Mouse (Mus musculus) heart, adult 2 months (tissue): ENCODE measurements around the gene Ttc27. TPM values are rescaled to one million over a fixed set of nuclear protein-coding genes. Genes with fewer than 3 reads are reported as not detected.

Experiments
- DNase-seq, 2 experiments: peaks; one replicate each; pipeline ENCODE4 v3.0.0; 2021
- H3K27ac ChIP-seq: fragments of 200-600 bp; 2 replicates; pipeline ENCODE4 v1.8.1; 2022
- H3K27me3 ChIP-seq: fragments of 200-500 bp; 2 replicates; pipeline ENCODE4 v1.6.1; 2012; ENCODE audit warnings: mild to moderate bottlenecking, low read length, inconsistent platforms, mixed read lengths; ENCODE audit not compliant: control insufficient read depth, insufficient read depth
- H3K36me3 ChIP-seq: fragments of 200-500 bp; 2 replicates; pipeline ENCODE4 v1.6.1; 2012; ENCODE audit warnings: low read length, inconsistent platforms; ENCODE audit not compliant: control insufficient read depth, insufficient read depth
- H3K4me1 ChIP-seq: fragments of 200-500 bp; 2 replicates; pipeline ENCODE4 v1.6.1; 2011; ENCODE audit warnings: low read length; ENCODE audit not compliant: control insufficient read depth, insufficient read depth
- H3K4me3 ChIP-seq: fragments of 200-600 bp; 2 replicates; pipeline ENCODE4 v1.8.1; 2022
- H3K79me2 ChIP-seq: fragments of 200-500 bp; replicated peaks from 2 replicates; pipeline ENCODE4 v1.6.1; 2012; ENCODE audit warnings: mild to moderate bottlenecking, inconsistent platforms, low read length, moderate library complexity, mixed read lengths; ENCODE audit not compliant: control insufficient read depth, insufficient read depth
- H3K9ac ChIP-seq: fragments of 200-500 bp; 2 replicates; pipeline ENCODE4 v1.6.1; 2012; ENCODE audit warnings: low read depth, mild to moderate bottlenecking, control low read depth, inconsistent platforms, low read length, mixed read lengths
- CTCF ChIP-seq: fragments of 200-600 bp; IDR thresholded peaks from 2 replicates; pipeline ENCODE4 v1.8.1; 2022; ENCODE audit warnings: antibody characterized with exemption, mild to moderate bottlenecking, moderate library complexity
- EP300 ChIP-seq: fragments of 200-500 bp; IDR thresholded peaks from 2 replicates; pipeline ENCODE4 v1.6.1; 2011; ENCODE audit warnings: low read depth, low read length, control low read depth; ENCODE audit not compliant: insufficient read depth
- POLR2A ChIP-seq: fragments of 200-500 bp; IDR thresholded peaks from 2 replicates; pipeline ENCODE4 v1.6.1; 2011; ENCODE audit warnings: mild to moderate bottlenecking, low read depth, low read length, control low read depth; ENCODE audit not compliant: insufficient read depth
- WGBS: fragments of 180-500 bp; shearing (Covaris S2); methylation state at CpG from one replicate; pipeline ENCODE4 v1.1.7; 2018; 5-methylcytosine and 5-hydroxymethylcytosine counted together
- intact Hi-C: fragments of 180-260 bp; cut with DNase I; formaldehyde crosslinking; loops from one replicate; pipeline ENCODE4 v1.15.1; 2025
- polyA plus RNA-seq: library from polyadenylated mRNA; depleted of rRNA; stranded (reverse); fragments of >200 nt; gene quantifications from 2 replicates; pipeline ENCODE4 v1.2.3, GENCODE M21; 2012
- total RNA-seq, 2 experiments: library from RNA; stranded (reverse); gene quantifications; 2 replicates each; pipeline ENCODE4 v1.2.3; 2021

Gene Ttc27
- total and polyA plus RNA-seq, 3 experiments, result 3.5 to 16.0 (median 13.3) TPM

DNA sequence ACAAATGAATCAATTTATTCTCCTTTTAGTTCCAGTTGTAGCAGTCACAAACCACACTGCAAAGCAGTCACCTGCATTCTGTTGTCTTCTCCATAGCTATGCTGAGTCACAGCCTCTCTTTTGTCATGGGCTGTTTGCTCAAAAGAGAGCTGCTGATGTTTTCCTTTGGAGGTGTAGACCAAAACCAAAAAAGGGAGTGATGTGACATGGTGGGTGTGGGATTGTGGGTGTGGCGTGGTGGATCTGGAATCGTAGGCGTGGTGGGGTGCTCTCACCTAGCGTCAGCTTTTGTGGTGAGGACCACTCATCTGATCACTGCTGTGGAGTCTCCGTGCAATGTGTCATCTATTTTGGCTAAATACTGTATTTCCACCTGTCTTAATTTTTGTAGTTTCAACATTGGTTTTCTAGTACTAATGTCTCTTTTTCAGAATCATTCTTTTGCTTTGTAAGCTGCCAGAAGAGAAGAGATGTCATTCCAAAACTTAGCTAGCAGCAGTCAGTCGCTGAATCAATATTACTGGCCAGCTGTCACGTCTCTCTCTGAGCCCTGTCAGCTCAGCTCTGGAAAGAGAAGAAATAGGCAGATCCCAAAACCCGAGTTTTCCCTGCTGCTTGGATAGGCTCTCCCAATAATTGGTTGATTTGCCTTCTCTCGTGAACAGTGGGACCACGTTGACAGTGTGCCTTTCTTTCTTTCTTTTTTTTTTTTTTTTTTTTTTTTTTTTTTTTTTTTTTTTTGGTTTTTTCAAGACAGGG is 147.4 kb downstream of the Ttc27 start:
- TF ChIP-seq POLR2A, result no peak
- no peak for TF ChIP-seq EP300
- TF ChIP-seq CTCF, result no peak
- Histone ChIP-seq H3K27me3 (no peaks in the 10 kb centered on the region), H3K4me1 (peaks cover 10% of the 10 kb centered on the region), H3K36me3 (no peaks in the 10 kb centered on the region), H3K9ac (no peak overlapping the region), H3K4me3 (no peak overlapping the region), H3K27ac (no peak overlapping the region), H3K79me2 (no peaks in the 10 kb centered on the region)
- intact Hi-C loops, result loop anchor here (5.0 kb wide), 1 partner anchor 53 kb away; no protein-coding TSS in a partner anchor
- WGBS, result 84% methylated on average over 10 of the region's 10 CpGs
- no peak for DNase-seq

DNA sequence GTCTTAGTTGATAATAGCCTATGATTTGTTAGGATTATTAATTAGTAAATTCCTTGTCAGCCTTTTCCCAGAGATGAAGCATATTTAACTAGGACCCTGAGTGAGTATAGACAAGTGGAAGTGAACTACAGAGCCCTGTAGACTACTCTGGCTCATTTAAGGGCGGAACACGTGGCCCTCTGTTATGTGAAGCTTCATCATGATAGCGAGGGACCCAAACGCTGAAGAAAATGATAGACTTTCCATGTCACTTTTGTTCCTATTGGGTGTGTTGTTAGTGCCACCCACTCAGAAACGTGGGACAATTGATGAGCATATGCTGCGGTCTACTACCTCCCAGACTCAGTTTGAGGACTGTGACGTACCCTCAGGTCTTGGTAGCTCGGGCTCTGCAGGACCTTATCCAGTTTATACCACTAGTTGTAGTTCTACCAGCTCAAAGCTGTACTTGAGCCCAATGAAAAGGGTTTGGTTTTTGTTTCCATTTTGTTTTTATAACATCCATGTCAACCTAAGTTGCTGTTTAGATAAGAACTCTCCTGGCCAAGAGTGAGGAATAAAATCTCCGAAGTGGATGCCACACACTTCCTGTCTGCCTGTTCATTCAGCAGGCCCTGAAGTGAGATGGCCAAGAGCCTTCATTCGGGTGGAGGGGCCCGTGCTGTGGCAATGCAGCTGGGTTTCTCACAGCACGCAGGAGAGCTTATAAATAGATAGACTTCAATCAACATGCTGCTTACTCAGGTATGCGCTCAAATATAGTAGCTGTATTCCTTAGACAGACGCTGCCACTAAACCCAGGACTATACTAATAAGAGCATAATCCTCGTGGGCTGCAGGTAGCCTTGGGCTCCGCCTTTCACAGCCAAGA is 148.4 kb downstream of the Ttc27 start:
- 56% methylated on average over 16 of the region's 16 CpGs for WGBS
- H3K9ac ChIP-seq, result no peak overlapping the region
- DNase-seq, result no peak
- TF ChIP-seq POLR2A, result no peak
- TF ChIP-seq EP300, result no peak
- TF ChIP-seq CTCF, result no peak
- H3K36me3 ChIP-seq, result no peaks in the 10 kb centered on the region
- intact Hi-C loops, result loop anchor here (5.0 kb wide), 1 partner anchor 54 kb away; no protein-coding TSS in a partner anchor
- H3K27me3 ChIP-seq, result no peaks in the 10 kb centered on the region
- no peaks in the 10 kb centered on the region for H3K79me2 ChIP-seq
- peaks cover 10% of the 10 kb centered on the region for H3K4me1 ChIP-seq
- peak overlapping the region; percentile 58; the same call in 1 of the 2 replicates for H3K27ac ChIP-seq
- H3K4me3 ChIP-seq, result no peak overlapping the region

DNA sequence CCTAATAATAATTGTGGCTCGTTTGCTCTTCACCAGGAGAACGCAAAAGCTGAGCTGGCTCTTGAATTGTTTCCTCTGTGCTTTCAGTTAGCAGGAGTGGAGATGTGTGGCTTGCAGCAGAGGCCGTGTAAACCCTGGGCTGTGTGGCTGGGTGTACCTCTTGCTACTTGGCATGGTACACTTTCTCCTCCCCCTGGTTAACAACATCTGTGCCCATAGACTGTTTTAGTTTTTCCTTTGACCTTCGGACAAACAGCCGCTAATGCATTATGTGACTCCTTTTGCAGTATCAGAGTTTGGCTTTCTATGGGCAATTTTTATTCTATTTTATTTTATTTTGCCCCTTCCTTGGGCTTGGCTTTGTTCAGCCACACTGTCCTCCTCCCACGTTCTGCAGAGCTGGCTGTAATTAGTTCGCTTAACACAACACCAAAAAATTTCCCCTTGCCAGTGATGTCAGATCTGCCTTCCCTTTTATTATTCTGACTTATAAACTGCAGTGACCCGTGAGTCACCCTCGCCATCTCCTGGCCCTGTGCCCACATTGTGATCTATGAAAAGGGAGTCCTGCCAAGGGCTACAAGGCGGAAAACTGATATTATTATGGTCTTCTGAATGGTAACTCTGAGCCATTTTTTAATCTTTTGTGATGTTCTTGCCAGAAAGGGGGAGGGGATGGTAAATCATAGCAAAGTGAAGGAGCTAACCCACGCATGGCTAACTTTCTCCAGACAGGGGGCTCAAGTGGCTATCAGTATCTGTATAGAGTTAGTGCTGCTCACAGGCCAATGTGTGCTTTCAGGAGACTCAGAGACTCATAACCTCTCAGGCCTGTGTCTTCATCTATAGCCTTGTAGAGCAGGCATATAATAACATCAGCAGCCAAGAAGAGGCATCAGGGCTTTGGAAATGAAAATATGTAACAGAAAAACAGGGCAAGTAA is 149.3 kb downstream of the Ttc27 start:
- Histone ChIP-seq H3K9ac (no peak overlapping the region), H3K4me1 (peaks cover 10% of the 10 kb centered on the region), H3K79me2 (no peaks in the 10 kb centered on the region), H3K27ac (peak overlapping the region; percentile 58), H3K27me3 (no peaks in the 10 kb centered on the region), H3K4me3 (no peak overlapping the region), H3K36me3 (no peaks in the 10 kb centered on the region)
- 10% methylated on average over 11 of the region's 11 CpGs for WGBS
- no peak for TF ChIP-seq POLR2A
- no peak for TF ChIP-seq EP300
- TF ChIP-seq CTCF, result no peak
- intact Hi-C loops, result loop anchor here (5.0 kb wide), 1 partner anchor 55 kb away; no protein-coding TSS in a partner anchor
- peak; percentile 74 to 82 for DNase-seq

DNA sequence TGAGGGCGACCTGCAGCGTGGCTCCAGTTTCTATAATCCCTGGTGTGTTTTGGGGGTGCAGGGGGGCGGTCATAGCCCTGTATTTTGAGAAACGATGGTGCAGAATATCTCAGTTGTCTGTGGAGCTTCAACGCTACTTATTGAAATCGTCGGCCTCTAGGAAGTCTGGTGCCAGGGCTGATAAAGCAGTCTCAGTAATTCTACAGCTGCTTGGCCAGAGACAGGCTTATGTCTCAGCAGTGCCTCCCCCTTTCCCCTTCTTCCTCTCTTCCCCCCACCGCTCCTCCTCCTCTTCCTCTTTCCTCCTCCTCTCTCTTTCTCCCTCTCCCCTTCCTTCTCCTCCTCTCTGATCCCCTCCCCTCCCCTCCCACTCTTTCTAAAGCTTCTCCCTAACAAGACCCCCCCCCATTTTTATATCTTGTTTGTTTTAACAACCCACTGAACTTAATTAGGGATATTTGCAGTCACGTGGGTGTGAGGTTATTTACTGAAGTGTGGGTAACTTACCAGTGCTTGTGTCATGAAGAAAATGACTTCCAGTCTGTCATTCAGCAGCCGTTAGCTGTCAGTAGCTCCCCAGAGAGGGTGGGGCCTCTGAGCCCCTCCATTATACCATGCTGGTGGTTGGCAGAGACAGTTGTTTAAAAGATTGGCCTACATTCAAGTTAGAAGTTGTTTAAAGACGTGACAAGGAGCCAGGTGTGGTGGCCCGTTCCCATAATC is 150.8 kb downstream of the Ttc27 start:
- Histone ChIP-seq H3K79me2 (no peaks in the 10 kb centered on the region), H3K27me3 (no peaks in the 10 kb centered on the region), H3K36me3 (no peaks in the 10 kb centered on the region), H3K9ac (no peak overlapping the region), H3K4me1 (peaks cover 10% of the 10 kb centered on the region), H3K4me3 (no peak overlapping the region), H3K27ac (no peak overlapping the region)
- WGBS, result 48% methylated on average over 12 of the region's 12 CpGs
- no peak for DNase-seq
- TF ChIP-seq CTCF, result no peak
- no peak for TF ChIP-seq EP300
- TF ChIP-seq POLR2A, result no peak
- intact Hi-C loops, result loop anchor here (5.0 kb wide), 1 partner anchor 56 kb away; no protein-coding TSS in a partner anchor

DNA sequence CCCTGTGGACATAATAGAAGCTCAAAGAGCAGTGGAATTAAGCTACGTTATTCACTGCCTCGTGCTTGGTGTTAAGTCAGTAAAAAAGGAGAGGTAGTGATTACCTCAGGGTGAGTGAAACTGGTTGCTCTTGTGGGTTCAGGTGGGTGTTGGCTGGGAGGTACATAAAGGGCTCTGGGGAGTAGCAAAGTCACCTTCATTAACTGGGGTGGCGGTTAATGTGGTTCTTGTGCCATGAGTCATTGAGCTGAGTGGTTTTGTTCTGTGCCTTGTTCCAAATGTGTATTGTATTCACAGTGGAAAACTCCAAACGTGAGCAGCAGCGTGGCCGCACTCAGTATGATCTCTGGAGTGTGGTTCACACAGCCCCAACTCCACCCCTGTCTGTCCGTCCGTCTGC is 152.0 kb downstream of the Ttc27 start:
- 79% methylated on average over 8 of the region's 8 CpGs for WGBS
- no peak overlapping the region for H3K9ac ChIP-seq
- no peak overlapping the region for H3K4me3 ChIP-seq
- DNase-seq, result no peak
- H3K79me2 ChIP-seq, result no peaks in the 10 kb centered on the region
- H3K4me1 ChIP-seq, result peaks cover 10% of the 10 kb centered on the region
- intact Hi-C loops, result loop anchor here (5.0 kb wide), 1 partner anchor 57 kb away; no protein-coding TSS in a partner anchor
- TF ChIP-seq EP300, result no peak
- TF ChIP-seq CTCF, result no peak
- TF ChIP-seq POLR2A, result no peak
- H3K27me3 ChIP-seq, result no peaks in the 10 kb centered on the region
- H3K36me3 ChIP-seq, result no peaks in the 10 kb centered on the region
- no peak overlapping the region for H3K27ac ChIP-seq
